Mouse (Mus musculus) cerebellum, adult (tissue): ENCODE measurements at regions not wholly inside any gene's neighbourhood (a gene's known extent, or its start where the extent isn't known, plus 50 kb on each side); places are given as distances from the start of the nearest gene placed in this dataset.

Experiments
- ATAC-seq: cut with Nextera tagmentation; 2 replicates; pipeline ENCODE4 v1.9.2; 2017; ENCODE audit warnings: mild to moderate bottlenecking, moderate library complexity, mixed read lengths; ENCODE audit not compliant: insufficient number of reproducible peaks, low FRiP score, low TSS enrichment

DNA sequence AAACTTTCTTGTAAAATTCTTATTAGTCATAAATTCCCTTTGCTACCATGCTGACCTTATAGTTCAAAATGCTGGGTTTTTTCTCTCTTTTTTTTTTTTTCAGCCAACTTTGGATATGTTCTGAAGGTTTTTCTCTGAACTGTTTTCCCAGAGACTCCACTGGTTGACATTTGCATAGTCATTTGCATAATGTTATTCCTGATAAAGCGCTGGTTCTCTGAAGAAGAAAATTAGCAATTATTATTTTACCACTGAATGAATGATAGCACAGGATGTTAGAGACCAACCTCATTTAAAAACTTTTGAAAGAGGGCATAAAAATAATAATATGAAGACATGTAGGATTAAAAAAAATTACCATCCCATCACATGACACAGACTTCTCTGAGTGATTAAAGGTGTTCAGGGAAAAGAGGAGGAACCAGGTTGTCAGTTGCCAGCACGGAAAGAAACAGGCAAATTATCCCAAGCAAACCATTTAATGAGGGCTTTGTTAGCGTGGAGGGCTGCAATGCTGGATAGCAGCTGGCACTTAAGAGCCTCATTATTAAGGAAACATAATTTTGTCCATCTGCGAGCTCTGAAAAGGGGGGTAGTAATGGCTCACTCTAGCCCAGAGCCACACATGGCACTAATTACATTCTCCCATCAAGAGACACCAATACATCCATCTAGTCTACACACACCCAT is 171.9 kb upstream of the Nabp1 start:
- no peak for ATAC-seq

DNA sequence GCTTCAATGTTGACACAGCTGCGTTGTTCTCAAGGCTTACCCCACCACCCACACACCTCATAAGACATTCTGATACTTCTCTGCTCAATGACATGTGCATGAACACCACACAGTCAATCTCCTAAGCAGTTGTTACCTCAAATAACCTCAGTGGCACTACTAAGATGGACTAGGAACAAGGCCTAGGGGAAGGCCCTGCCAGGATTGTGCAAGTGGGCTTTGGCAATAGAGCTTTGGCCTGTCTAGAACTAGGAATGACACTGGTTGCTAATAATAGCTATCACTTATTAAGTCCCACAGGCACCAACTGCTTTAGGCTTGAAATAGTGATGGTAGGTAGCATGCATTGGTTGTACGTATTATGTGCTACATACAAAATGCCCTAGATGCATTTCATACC is 169.7 kb upstream of the Nabp1 start:
- ATAC-seq = no peak

- peak; percentile 82 for ATAC-seq
Measured at GRCm38 (mm10) chr1:51644399-51644798, 166.2 kb upstream of the Nabp1 start.

DNA sequence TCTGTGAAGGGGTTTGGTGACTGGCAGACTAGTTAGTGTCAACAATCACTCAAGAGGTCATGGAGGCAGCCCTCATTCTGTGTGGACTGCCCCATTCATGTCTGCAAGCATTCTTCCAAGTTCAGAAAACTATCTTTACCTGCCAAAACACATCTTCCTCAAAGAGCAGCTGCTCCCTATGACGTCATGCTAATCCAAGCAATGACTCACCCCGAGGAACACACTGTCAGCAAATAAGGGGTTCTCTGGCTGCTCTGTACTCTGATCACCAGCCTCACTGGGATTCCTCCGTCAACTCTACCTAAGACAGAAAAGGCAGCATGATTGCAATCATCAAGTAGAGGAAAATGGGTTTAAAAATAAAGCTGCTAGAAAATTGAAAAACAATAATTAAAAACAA is 165.4 kb upstream of the Nabp1 start:
- ATAC-seq = no peak

DNA sequence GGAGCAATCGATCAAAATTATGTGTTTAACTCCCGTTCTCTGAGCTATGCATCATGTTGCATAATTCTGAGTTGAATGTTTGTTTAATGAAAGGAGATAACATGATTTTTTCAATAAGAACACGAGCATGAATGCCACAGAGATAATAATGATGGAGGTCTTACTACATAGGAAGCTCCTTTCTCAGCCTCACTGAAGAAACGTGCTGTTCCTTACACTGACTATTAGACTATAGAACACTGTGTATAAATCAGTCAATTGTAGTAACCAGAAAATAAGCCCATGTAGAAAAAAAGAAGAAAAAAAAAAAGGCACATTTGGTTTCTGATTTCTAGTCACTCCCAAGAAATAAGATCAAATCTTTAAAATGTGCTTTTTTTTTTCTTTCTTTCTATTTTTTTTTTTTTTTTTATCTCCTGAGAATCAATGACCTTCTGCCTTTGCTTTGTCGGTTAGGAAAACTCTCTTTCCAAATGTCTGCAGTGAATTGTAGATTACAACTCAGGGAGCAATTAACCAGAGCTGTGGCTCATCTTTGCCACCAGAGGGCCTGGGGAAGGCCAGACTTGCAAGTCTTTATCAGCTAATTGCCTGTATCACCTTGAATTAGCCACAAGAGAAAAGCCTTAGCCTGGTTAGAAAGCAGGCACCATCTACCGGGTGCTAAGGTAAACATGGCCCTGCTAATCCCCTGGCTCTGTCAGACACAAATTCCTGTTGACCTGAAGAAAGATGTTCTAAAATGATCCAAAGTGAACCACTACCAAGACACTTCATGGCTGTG is 160.5 kb upstream of the Nabp1 start:
- no peak for ATAC-seq

- ATAC-seq = peak; percentile 77
Measured at GRCm38 (mm10) chr1:51635881-51636515, 157.8 kb upstream of the Nabp1 start.

- ATAC-seq = no peak
Measured at GRCm38 (mm10) chr1:51633795-51634194, 155.6 kb upstream of the Nabp1 start.

GRCm38 (mm10) chr1:51632851-51633250 is 154.6 kb upstream of the Nabp1 start:
- ATAC-seq = no peak

GRCm38 (mm10) chr1:51629848-51630247 is 151.6 kb upstream of the Nabp1 start:
- ATAC-seq = no peak

GRCm38 (mm10) chr1:51628137-51628793 is 150.0 kb upstream of the Nabp1 start:
- no peak for ATAC-seq

DNA sequence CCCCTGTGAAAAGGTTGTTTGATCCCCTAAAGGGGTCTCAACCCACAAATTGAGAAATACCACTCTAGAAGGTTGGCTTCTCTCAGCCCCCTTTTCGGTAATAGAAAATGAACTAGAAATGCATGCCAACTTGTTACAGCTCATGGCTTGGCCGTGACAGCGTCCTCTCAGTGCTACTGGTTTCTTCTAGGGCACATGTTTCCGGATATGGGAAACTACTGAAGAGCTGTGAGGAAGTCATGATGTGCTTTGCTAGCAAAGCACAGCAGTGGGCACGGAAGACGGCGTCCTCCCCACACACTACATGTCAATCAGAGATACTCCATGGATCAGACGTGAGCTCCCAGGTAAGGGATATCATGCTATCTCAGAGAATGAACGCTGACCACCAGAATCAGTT is 148.1 kb upstream of the Nabp1 start:
- no peak for ATAC-seq

DNA sequence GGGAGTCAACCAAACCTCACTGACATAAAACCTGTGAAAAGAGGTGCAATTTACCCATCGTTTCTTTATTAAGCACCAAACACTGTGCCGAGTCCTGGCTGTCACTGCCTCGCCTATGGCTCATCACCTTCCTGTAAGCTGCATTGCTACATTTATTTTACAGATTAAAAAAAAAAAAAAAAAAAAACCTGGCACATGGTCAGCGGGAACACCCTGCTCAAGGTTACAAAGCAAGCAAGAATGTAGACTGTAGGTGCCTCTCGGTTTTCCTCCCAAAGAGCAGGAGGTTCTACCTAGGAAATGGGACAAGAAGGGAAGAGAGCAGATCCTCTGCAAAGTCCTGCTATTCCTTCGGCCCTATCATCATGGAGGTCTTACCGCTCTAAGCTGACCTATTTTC is 146.9 kb upstream of the Nabp1 start:
- ATAC-seq = no peak

GRCm38 (mm10) chr1:51624551-51624950 is 146.3 kb upstream of the Nabp1 start:
- no peak for ATAC-seq

DNA sequence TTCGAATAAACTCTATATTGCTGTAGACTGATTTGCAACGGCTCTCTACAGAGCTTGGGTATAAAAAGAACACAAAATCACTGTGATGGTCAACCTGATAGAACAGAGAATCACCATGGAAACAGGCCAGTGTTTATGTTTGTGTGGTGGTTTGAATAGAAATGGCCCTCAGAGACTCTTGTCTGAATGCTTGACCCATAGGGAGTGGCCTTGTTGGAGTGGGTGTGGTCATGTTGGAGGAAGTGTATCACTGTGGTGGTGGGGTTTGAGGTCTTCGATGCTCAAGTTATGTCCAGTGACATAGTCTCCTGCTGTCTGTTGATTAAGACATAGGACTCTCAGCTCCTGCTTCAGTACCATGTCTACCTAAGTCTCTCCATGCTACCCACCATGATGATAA is 144.8 kb upstream of the Nabp1 start:
- no peak for ATAC-seq

- no peak for ATAC-seq
Measured at GRCm38 (mm10) chr1:51622181-51622862, 144.1 kb upstream of the Nabp1 start.

DNA sequence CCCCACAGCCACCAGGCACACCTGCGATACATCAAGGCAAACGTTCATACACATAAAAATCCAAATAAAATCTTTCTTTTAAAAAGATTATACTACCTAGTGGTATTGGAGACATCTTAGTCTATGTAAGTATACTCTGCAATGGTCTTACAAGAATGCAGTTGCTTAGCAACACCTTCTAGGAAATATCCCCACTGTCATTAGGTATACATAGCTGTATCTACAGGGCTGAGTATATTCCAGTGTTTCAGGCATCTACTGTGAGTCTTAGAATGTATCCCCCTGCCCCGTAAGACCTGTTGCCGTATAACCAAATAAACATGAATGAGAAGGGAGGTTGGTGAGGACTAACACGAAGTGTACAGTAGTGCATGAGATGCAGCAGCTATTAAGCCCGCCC is 142.8 kb upstream of the Nabp1 start:
- no peak for ATAC-seq

- peak; percentile 64 for ATAC-seq
Measured at GRCm38 (mm10) chr1:51617502-51618251, 139.5 kb upstream of the Nabp1 start.

DNA sequence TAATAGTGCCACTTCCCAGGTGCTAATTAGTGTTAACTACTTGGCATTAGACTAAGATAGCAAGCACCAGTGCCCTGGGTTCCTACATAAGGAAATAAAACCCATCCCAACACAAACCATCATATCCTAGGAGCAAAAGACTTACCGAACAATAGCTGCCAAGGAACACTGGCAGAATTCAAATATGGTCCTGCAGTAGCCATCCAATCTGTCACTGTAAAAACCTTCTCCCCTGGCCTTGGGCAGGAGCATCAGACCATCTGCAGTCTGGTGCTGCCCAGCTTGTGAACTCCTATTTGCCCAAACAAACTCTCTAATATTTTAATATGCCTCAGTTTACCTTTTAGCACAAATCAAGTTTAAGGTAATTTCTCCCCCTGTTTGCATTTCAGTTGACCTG is 137.9 kb upstream of the Nabp1 start:
- ATAC-seq = peak; percentile 47

DNA sequence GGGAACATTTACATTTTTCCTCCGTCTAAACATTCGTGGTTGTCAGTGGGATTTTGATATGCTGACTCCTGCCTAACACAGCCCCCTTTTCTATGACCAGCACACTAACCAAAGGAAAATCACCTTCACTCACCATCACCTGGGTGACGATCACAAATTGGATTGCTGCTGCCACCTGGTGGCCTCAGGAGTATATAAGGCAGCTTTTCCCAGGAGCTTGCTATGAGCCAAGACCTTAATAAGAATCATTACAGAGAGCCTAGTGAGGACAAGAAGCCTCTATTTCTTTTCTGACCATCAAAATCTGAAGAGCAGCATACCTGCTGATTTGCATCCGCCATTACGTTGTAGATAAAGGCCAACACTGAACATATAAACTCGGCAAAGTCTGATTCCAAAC is 137.3 kb upstream of the Nabp1 start:
- ATAC-seq = peak; percentile 73

DNA sequence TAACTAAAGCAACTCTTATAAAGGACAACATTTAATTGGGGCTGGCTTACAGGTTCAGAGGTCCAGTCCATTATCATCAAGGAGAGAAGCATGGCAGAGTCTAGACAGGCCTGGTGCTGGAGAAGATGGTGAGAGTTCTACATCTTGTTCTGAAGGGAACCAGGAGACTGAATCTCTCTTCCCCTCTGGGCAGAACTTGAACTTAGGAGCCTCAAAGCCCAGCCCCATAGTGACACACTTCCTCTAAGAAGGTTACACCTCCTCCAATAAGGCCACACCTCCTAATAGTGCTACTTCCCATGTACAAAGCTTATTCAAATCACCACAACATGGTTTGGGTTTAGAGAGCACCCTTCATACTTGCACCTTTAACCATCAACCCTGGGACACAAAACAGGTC is 136.5 kb upstream of the Nabp1 start:
- no peak for ATAC-seq
